Mouse (Mus musculus) thymus, postnatal 14 days (tissue): ENCODE results near the gene C130050O18Rik.

Experiments used
- DNase-seq: peaks from one replicate; pipeline ENCODE4 v3.0.0; 2021

C130050O18Rik gene

GRCm38 (mm10) chr5:139427989-139428388 lies 22.9 kb downstream of the C130050O18Rik start:
- DNase-seq: no peak

GRCm38 (mm10) chr5:139429818-139430341 lies 24.8 kb downstream of the C130050O18Rik start:
- no peak for DNase-seq

DNA sequence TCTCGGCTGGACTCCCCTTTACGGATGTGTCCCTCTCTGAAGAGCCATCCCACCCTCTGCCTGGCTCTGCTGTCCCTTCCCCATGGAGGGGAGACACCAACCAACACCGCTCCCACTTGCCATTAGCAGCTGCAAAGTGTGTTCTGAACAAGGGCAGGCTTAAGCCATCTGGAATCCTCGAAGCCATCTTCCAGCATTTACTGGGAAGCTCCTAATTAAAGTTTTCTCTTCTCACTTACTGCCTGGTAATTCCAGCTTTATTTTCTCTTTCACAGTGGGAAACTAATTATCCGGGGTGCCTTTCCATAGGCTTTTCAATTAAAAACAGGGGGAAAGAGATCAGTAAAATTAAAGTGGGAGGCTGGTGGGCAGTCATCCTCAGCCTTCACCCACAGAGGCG lies 27.3 kb downstream of the C130050O18Rik start:
- DNase-seq: no peak

GRCm38 (mm10) chr5:139432747-139433508 lies 27.8 kb downstream of the C130050O18Rik start:
- no peak for DNase-seq

DNA sequence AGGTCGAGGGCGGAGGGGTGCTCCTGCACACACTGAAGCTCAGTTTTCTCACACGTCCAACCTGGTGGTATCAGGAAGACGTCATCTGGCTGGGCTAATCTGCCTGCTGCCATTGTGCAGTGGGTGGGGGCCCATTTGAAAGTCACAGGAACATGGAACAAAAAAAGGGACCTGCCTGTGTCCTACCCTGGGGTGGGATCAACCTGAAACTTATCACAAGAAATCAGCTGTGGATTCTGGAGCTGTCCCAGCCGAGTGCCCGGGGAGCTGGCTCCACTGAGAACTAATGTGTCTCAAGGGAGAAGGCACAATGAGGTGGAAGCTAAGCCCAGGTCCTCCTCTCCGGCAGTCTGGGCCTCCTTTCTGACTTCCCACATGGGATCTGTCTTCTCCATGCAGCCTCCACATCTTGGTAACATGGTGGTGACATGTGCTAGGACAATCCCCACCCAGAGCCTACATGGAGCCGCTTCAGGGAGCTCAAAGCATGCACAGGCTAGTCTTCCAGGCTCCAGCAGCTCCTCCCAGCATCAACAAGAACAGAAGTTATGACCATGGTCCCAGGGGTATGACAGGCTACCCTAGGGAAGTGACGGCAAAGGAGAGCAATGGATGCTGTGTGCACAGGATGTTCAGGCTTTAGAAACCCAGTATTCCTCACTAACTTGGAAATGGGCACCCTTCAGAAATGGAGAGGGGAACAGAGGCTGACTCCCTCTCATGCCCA lies 28.9 kb downstream of the C130050O18Rik start:
- no peak for DNase-seq

DNA sequence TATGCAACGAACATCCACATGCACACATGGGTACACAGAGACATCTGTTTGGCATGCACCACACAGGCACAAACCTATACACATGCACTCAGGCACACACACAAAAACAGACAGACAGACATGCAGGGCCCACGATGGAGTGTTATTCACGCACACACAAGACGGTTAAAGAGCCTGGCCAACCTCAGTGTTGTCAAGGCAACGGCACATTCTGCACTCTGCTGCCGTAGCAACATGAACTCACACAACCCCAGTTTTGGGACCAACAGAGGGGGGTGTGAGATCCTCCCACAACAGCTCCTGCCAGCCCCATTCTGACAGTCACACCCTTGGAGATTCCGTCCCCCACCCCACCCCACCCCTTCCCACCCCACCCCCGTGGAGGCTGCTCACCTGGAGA lies 29.9 kb downstream of the C130050O18Rik start:
- DNase-seq: no peak

- DNase-seq: no peak
These were observed 32.7 kb downstream of the C130050O18Rik start for GRCm38 (mm10) chr5:139437769-139438168.

- DNase-seq: no peak
These were observed 33.4 kb downstream of the C130050O18Rik start for GRCm38 (mm10) chr5:139438440-139438839.

- no peak for DNase-seq
These were observed 35.4 kb downstream of the C130050O18Rik start for GRCm38 (mm10) chr5:139440451-139440850.

DNA sequence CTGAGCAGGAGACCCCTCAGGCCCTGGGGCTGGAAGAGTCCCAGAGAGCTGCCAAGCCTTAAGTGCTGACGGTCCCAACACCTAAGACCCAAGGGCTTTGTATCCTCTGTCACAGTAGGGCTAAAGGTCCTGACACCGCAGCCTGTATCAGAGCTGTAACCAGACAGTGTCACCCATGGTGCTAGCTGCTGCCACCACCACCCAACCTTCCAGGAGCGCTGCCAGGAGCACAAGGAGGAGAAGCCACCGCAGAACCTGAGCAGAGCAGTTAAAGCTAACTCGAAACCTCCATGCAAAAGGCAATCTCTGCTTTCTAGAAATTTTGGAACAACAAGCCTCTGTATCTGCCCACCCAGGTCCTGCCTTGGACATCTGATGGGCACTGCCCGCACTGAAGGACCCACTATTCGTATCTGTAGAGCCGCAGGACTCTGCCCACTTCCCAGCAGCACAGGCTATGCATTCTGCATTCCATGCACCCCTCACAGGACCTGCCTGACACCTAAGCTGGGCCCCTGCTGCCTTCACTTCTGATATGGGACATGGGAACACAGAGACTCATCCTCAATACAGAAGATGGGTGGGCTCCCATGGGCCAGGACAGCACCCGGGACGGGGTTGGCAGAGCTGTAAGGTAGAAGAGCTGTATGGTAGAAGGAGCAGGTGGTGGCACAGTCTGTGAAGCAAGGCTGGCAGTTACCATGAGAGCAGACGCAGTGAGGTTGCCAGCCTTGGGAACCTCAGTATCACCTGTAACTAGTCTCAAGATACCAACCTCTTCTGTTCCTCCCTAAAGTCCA lies 36.0 kb downstream of the C130050O18Rik start:
- DNase-seq: no peak

- no peak for DNase-seq
These were observed 36.6 kb downstream of the C130050O18Rik start for GRCm38 (mm10) chr5:139441726-139442018.

DNA sequence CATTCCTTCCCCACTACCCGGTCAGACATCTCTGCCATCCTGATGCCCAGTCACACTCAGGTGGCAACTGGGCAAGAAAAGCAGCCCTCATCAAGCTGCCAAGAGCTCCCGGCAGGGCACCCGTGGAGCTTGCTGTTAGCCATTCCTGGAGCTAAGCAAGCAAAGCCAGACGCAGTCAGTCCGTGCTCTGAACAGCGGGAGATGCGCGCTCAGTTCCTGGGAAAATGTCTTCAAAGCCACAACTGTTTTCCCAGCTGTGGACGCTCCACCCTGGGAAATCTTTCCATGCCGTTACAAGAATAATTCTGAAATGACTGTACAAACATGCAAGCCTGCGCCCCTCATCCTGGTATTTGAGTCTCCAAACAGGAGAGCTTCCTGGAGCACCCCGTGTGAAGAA lies 37.3 kb downstream of the C130050O18Rik start:
- DNase-seq: no peak

DNA sequence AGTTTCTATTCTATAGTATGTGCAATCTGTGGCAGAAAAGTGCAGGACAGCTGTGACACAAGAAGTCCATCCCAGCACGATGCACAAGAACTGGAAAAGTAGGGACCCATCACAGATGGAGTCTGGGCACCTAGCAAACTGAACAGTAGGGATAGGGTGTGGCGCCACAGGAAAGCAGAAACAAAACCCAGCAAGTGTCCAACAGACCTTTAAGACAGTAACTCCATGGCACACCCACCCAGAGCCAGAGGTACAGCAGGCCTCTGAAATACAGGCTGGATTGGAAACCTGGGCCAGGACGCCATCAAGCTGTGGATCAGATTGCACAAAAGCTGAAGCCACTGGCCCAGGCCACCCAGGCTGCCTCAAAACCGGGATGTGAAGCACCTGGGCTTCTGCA lies 37.9 kb downstream of the C130050O18Rik start:
- no peak for DNase-seq

- no peak for DNase-seq
These were observed 40.2 kb downstream of the C130050O18Rik start for GRCm38 (mm10) chr5:139445258-139445657.

GRCm38 (mm10) chr5:139448025-139448424 lies 42.9 kb downstream of the C130050O18Rik start:
- no peak for DNase-seq

DNA sequence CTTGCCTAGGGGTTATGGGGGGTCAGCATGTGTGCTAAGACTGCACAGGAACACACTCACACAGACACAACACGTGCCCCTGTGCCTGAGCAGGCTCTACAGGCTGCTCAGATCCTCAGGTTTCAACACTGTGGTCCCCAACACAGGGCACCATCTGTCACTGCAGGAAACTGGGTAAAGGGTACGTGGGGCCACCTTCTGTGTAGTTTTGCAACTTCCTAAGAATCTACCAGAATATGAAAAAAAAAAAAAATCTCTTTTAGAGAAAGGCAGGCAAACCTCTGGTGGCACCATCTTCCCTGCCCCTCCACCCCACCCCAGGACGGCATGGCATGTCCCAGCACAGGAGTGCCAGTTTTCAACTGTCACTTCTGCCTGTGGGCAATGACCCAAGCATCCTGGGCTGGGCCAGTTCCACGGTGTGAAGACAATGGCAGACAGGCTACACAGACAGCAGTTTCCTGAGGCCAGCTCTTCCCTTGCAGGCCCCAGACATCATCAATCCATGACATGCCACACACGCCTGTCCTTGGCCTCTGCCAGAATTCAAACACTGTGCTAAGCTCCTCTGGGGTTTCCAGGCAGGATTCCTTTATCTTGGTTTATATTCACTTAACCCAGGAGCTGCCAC lies 44.2 kb downstream of the C130050O18Rik start:
- DNase-seq: peak; percentile 68

GRCm38 (mm10) chr5:139449926-139450325 lies 44.8 kb downstream of the C130050O18Rik start:
- peak; percentile 14 for DNase-seq

DNA sequence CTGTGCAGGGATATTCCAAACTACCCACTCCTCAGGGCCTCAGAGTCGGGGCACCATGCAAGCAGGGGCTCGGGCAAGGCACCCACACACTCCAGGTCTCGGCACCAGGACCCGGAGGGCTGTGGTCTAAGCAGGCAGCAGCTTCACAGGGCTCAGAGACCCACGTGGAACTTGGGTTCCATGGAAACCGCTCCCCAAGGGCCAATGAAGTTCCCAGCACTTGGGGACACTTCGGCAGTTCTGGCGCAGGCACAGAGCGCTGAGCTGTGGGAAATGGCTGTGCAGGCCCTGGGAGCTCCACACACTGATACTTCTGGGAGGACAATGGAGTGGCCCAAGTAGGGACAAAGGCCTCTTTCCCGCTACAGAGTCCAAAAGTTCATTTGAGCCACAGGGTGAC lies 48.0 kb downstream of the C130050O18Rik start:
- DNase-seq: no peak

- DNase-seq: no peak
These were observed 50.1 kb downstream of the C130050O18Rik start for GRCm38 (mm10) chr5:139455166-139455565.

DNA sequence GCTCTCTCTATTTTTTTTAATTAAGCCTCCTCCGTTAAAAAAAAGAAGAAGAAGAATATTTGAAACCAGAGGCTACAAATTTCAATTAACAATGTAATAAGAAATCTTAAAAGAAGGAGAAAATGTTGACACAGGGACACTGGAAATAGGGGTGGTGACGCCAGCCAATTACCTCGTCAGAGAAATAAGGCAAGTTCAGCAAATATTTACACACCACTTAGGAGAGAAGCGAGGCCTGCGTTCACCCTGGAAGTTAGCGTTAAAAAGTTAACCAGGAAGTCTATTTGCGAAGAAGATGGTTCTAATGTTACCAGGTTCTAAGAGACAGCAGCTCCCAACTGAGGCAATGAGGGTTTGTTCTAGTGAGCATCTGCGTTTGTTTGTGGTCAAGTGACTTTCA lies 52.2 kb downstream of the C130050O18Rik start:
- no peak for DNase-seq

DNA sequence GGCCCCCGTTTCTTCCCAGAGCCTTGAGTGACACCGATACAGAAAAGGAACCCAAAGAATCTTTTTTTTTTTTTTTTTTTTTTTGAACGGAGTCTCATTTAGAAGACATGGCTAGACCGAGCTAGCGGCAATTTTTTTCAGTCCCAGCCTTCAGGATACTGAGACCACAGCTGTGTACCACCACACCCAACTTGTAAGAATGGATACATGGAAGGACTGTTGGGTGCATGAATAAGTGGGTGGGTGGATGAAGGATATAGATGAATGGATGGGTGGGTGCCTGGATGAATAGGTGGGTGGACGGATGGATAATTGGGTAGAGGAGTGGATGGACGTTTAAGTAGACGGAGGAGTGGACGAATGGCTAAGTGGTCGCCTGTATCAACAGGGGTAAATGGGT lies 54.9 kb downstream of the C130050O18Rik start:
- no peak for DNase-seq

- peak; percentile 98 for DNase-seq
These were observed 55.4 kb downstream of the C130050O18Rik start, which contains the start of gene 3110082I17Rik for GRCm38 (mm10) chr5:139460384-139461067. Gene 3110082I17Rik, minus strand, starts transcription at chr5:139460527.
